Mouse (Mus musculus) pancreas, adult 10 weeks (tissue): ENCODE data around the gene Ushbp1. TPM values are rescaled to one million over a fixed set of nuclear protein-coding genes. Genes with fewer than 3 reads are reported as not detected.

Experiments used
- polyA plus RNA-seq: library from polyadenylated mRNA; stranded (reverse); fragments of 350-450 nt; fragmentation: Illumina TruSeq; extraction: RNeasy Lipid Tissue Mini Kit (QIAGEN cat#74804); gene quantifications from one replicate; pipeline ENCODE4 v1.2.3, GENCODE M21; 2015; ENCODE audit warnings: low read depth, low replicate concordance; ENCODE audit not compliant: insufficient read depth

Gene Ushbp1
- 21.8 TPM for polyA plus RNA-seq

GRCm38 (mm10) chr8:71395629-71396028, at the start of gene Ushbp1:
Ushbp1 (minus strand) TSS chr8:71395802.

GRCm38 (mm10) chr8:71405401-71406098, 9.9 kb upstream of the Ushbp1 start, which contains the start of gene Ankle1:
Ankle1 (plus strand) TSS chr8:71406010.

DNA sequence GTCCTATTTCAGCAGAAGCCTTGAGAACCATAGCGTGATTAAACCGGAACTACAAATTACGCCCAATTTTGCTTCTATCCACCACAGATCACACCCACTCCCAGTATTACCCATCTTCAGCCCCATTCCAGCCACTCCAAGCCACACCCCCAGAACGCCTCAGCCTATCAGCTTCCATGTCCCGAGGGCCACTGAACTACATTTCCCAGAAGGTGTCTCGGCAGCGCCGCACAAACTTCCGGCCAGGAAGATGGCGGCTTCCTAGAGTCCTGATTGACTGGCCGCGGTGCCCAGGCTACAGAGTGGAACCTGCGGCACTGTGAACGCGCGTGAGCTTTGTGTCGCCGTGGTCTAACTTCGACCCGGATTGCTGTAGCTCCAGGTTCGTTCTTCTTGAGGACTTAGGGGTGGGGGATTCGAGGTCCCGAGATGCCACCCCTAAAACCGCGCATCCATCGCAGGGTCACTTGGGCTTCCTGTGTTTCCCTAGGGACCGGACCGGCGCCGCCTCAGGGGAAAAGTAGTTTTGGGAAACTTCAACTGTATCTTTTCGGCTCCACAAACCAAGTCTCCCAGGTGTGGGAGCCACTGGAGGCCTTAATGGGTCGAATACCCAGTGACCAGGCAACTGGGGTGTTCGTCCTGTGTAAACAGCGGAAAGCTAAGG, 1.2 kb upstream of the Ushbp1 start, which contains the start of gene Babam1:
Babam1 (plus strand) TSS at position 223 of the 667 bp plus-strand sequence.

GRCm38 (mm10) chr8:71381421-71381970, 14.1 kb downstream of the Ushbp1 start, which contains the start of gene Nr2f6:
Nr2f6 (minus strand) TSS chr8:71381960.

DNA sequence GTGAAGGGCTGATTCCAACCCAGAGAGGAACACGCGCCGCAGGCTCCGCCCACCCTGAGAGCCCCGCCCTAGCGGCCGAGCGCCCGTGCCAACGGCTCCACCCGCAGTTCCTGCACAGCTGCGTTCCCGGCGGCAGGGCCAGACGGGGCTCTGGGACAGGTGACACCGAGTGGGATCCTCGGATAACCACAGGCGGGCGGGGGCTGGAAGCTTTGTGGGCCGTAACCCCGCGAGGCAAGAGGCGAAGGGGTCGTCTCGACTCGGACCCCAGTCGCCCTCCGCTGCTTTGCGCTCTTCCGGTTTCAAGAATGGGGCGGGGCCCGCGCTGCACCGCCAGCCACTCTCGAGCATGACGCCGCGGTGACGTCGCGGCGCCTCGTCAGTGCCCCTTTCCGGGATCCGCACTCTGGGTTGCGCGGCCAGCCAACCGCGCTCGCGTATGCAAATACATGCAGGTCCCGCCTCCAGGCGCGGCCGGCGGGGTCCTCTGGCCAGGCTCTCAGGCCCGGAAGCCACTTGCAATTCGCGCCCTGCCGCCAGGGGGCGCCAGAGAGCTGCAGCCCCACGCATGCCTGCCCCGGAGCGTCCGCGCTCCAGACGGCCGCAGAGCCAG, 24.3 kb downstream of the Ushbp1 start, which contains the start of gene Ocel1:
Ocel1 (plus strand) TSS at position 63 of the 613 bp plus-strand sequence.

GRCm38 (mm10) chr8:71366771-71367528, 28.7 kb downstream of the Ushbp1 start, which contains the start of gene Use1:
Use1 (plus strand) TSS chr8:71366848.

Other genes starting within 250 kb of the Ushbp1 start
- 10.9 TPM for gene Myo9b, start 123.1 kb downstream of the Ushbp1 start, polyA plus RNA-seq
- gene Haus8, start 122.9 kb downstream of the Ushbp1 start, polyA plus RNA-seq: 2.2 TPM
- gene Use1, start 29.0 kb downstream of the Ushbp1 start, polyA plus RNA-seq: 66.0 TPM
- 4.2 TPM for gene Ocel1, start 24.5 kb downstream of the Ushbp1 start, polyA plus RNA-seq
- gene Nr2f6, start 13.8 kb downstream of the Ushbp1 start, polyA plus RNA-seq: 19.9 TPM
- gene Babam1, start 1.1 kb upstream of the Ushbp1 start, polyA plus RNA-seq: 24.6 TPM
- not detected for gene Ankle1, start 10.2 kb upstream of the Ushbp1 start, polyA plus RNA-seq
- 4.1 TPM for gene Abhd8, start 67.9 kb upstream of the Ushbp1 start, polyA plus RNA-seq
- 18.8 TPM for gene Mrpl34, start 69.2 kb upstream of the Ushbp1 start, polyA plus RNA-seq
- 13.0 TPM for gene Dda1, start 73.4 kb upstream of the Ushbp1 start, polyA plus RNA-seq
- 4.7 TPM for gene Ano8, start 90.2 kb upstream of the Ushbp1 start, polyA plus RNA-seq
- gene Gtpbp3, start 92.3 kb upstream of the Ushbp1 start, polyA plus RNA-seq: 7.9 TPM
- 236 TPM for gene Plvap, start 116.0 kb upstream of the Ushbp1 start, polyA plus RNA-seq
- gene Ccdc194, start 129.9 kb upstream of the Ushbp1 start, polyA plus RNA-seq: not detected
- gene Bst2, start 141.7 kb upstream of the Ushbp1 start, polyA plus RNA-seq: 43.2 TPM
- gene Mvb12a, start 147.1 kb upstream of the Ushbp1 start, polyA plus RNA-seq: 48.0 TPM
- gene Tmem221, start 163.1 kb upstream of the Ushbp1 start, polyA plus RNA-seq: 3.8 TPM
- gene Nxnl1, start 170.8 kb upstream of the Ushbp1 start, polyA plus RNA-seq: not detected
- 33.1 TPM for gene Slc27a1, start 173.1 kb upstream of the Ushbp1 start, polyA plus RNA-seq
- 39.9 TPM for gene Pgls, start 196.4 kb upstream of the Ushbp1 start, polyA plus RNA-seq
- 1.00 TPM for gene Fam129c, start 201.8 kb upstream of the Ushbp1 start, polyA plus RNA-seq
- gene Colgalt1, start 215.2 kb upstream of the Ushbp1 start, polyA plus RNA-seq: 17.5 TPM